Mouse (Mus musculus) gastrocnemius, adult 2 months (tissue): ENCODE data around the gene Gadd45gip1. TPM values are rescaled to one million over a fixed set of nuclear protein-coding genes. Genes with fewer than 3 reads are reported as not detected.
A peak's percentile ranks its signal among the peaks of the same experiment; 100 is the strongest.

ENCODE experiments used
- DNase-seq: peaks from one replicate; pipeline ENCODE4 v3.0.0; 2022
- H3K27ac ChIP-seq: fragments of 200-600 bp; 2 replicates; pipeline ENCODE4 v1.8.1; 2022; ENCODE audit warnings: mild to moderate bottlenecking
- H3K4me3 ChIP-seq: fragments of 200-600 bp; 2 replicates; pipeline ENCODE4 v1.8.1; 2022; ENCODE audit warnings: mild to moderate bottlenecking, moderate library complexity
- CTCF ChIP-seq: fragments of 200-600 bp; IDR thresholded peaks from 2 replicates; pipeline ENCODE4 v1.8.1; 2022; ENCODE audit warnings: antibody characterized with exemption, mild to moderate bottlenecking, moderate library complexity
- intact Hi-C: fragments of 180-260 bp; cut with DNase I; formaldehyde crosslinking; loops from one replicate; pipeline ENCODE4 v1.15.1; 2025
- long read RNA-seq, 2 experiments: library from polyadenylated mRNA; stranded (forward); transcript quantifications; one replicate each; pipeline ENCODE4 v2.0.0; 2021
- total RNA-seq, 2 experiments: library from RNA; stranded (reverse); gene quantifications; 2 replicates each; pipeline ENCODE4 v1.2.3; 2021

Gene Gadd45gip1
- 10 to 100 TPM; 16.2 to 30.4 TPM for total RNA-seq
- long read RNA-seq, experiment 1, transcript Gadd45gip1-201 (2 exons, 2,494 nt), result major isoform, 45 of 192 reads
- long read RNA-seq, experiment 1, partial matches to known transcripts, result 0 of 192 reads
- long read RNA-seq, experiment 1, other reads (novel, unspliced or antisense), result 147 of 192 reads
- long read RNA-seq, experiment 2, transcript Gadd45gip1-201 (2 exons, 2,494 nt), result major isoform, 34 of 152 reads
- long read RNA-seq, experiment 2, partial matches to known transcripts, result 0 of 152 reads
- long read RNA-seq, experiment 2, other reads (novel, unspliced or antisense), result 118 of 152 reads

DNA sequence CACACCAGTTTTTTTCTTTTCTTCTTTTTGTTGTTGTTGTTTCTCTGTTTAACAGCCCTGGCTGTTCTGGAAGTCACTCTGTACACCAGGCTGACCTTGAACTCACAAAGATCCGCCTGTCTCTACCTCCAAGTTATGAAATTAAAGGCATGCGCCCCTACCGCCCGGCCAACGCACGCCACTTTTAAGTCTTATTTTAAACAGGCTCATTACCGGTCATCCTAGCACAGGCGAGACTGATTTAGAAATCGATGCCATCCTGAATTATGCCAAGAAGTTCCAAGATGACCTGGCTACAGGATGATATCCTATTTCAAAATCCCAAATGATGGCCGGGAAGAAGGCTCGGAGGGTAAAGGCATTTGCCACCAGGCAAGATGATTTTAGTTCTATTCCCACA lies at the start of gene Gadd45gip1:
TSS of gene Gadd45gip1 (plus strand) at position 33 of the 400 bp plus-strand sequence.
- TF ChIP-seq CTCF, result peak; percentile 47
- Histone ChIP-seq H3K4me3 (peak within 1 kb of the TSS; percentile 85), H3K27ac (peak within 1 kb of the TSS; percentile 94)
- intact Hi-C loops, result no loop called here
- DNase-seq, result peak; percentile 74

DNA sequence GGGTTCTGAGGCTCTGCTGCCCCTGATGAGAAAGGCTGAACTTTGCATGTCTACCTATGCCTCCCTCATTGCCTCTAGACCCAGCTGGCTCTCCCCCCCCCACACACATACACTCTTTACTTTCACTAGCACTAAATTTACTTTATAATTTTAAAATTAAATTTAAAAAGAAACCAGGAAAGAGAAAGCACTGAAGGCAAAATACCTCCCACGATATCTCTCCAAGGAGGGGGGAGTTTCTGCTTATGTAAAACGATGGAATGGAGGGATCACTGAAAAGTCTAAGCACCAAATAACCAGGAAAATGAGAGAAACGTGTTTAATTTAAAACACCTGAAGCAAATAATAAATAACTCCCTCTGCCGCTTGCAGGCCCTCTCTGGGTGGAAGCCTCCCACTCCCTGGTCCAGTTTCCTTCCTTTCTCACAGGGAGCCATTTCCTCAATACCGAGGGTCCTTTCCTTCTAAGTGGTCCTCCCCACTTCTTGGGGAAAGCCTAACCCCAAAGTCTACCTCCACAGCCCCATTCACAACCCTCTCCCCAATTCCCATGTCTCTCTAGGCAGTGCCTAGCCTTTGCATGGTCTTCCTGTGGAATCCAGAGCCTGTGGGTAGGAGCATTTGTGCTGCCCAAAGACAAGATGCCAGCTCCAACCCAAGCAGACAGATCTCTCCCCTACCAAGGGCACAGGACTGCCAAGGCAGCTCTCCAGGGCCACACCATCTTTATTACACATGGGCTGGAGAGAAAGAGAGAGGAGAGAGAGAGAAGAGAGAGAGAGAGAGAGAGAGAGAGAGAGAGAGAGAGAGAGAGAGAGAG lies 49.4 kb upstream of the Gadd45gip1 start:
- peak overlapping the region; percentile 47 for H3K4me3 ChIP-seq
- H3K27ac ChIP-seq, result peak overlapping the region; percentile 96
- intact Hi-C loops, result no loop called here
- TF ChIP-seq CTCF, result no peak
- peak; percentile 57 for DNase-seq

DNA sequence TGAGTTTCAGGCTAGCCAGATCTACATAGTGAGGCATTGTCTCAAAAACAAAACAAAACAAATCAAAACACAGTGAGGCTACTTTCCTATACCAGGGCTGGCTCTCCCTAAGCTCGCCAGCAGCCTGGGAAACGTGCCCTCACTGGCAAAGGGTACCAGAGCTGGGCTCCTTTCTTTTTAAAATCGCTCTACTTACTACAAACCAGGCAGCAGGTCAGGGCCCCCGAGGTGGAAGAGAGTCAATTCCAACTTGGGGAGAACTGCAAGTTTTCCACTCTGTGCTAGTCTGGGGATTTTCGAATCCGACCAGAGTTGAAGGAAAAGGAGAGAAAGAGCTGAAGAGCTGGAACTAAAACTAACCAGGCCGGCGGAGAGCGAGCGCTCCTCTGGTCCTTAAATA lies 48.6 kb upstream of the Gadd45gip1 start:
- Histone ChIP-seq H3K27ac (peak overlapping the region; percentile 96), H3K4me3 (peak overlapping the region; percentile 69)
- peak; percentile 76 for DNase-seq
- intact Hi-C loops, result no loop called here
- no peak for TF ChIP-seq CTCF

DNA sequence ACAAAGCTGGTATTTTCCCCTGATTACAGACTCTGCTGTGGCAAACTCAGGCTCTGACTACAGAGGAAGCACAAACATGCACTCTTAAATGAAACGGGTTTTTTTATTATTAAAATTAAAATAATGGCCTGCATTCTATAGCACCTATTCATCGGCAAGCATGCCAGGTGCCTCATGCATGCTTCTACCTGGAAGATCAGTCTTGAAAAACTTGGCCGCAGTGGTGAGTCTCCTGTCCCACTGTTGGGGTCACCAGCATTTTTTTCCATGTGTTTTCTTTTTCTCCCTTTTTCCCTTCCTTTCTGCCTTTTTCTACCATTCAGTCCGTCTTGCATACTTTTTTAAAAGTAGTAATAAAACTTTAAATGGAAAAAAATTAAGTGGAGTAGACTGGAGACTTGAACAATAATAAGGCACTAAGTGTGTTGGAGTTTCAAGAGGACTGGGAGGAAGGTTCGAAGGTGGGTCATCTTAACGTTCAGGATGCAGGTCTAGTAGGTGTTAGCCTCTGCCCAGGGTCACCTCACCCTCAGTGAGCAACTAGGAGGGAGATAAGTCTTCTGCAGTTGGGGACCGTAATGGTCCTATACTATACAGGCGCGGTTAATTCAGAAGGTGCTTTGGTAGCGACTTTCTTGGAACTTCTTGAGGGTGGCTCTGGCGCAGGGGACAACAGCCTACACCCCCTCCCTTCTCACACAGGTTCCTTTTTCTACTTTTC lies 48.0 kb upstream of the Gadd45gip1 start:
- DNase-seq, result no peak
- H3K27ac ChIP-seq, result peak overlapping the region; percentile 96
- H3K4me3 ChIP-seq, result peak overlapping the region; percentile 69
- intact Hi-C loops, result no loop called here
- no peak for TF ChIP-seq CTCF

DNA sequence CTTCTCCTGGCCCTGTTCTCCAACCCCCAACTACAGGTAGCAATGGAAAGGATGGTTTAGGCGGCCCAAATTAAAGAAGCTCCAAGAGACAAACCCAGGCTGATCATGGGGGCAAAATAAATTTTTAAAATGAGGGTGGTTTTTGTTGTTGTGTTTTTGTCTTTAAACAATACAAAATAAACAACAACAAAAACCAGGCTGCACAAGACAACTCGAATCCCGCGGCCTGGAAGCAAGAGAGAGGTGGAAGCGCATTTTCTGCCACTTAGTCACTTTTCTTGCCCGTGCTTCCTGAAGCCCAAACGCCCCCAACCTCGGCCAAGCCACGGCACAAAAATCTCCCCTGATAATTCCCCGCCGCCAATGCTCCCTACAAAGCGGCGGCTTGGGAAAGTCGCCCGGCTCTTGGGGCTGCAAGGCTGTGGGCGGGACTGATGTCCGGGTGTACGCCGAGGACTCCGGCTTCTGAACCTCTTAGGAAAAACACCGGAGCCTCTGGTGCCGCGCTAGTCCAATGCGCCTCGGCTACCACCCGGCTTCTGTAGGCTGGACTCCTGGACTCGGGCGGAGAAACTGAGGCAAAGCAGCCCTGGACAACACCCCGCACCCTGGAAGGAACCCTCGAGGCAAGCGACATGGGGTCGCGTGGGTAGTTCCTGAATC lies 47.3 kb upstream of the Gadd45gip1 start:
- Histone ChIP-seq H3K4me3 (peak overlapping the region; percentile 69), H3K27ac (peak overlapping the region; percentile 96)
- DNase-seq, result peak; percentile 82
- TF ChIP-seq CTCF, result no peak
- intact Hi-C loops, result no loop called here

DNA sequence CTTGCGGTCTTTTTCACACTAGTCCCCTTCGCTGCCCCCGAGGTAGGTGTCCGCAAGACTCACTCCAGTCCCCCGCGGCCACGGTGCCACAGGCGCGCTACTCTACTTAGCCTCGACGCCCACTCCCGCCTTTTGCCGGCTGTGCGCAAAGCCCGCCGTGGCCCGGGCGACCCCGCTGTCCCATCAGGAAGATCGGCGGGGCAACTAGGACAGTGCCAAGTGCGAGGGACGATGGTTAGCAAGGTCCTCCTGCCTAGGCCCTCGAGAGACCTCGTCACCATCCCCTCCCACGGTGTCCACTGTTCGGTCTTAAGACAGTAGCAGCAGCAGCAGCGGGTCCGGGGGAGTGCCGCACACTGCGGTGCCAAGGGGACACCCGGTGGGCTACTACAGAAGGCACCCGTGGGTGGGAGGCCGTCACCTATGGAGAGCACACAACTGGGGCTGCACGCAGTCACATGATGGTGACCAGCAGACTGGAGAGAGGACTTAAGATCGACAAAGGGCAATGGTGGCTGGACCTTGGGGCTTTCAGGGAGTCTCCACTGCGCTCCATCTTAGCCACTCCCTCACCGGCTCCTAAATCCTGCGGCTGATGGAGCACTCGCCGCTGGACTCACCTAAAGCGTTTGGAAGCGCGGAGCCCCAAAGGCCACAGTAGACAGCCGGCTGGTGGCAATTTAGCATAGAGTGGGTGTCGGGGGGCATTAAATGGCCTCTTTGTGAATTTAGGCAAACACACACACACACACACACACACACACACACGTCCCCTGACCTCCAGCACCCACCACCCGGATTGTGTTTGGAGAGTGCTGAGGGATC lies 46.4 kb upstream of the Gadd45gip1 start:
- no peak for TF ChIP-seq CTCF
- intact Hi-C loops, result no loop called here
- peak; percentile 47 for DNase-seq
- peak overlapping the region; percentile 96 for H3K27ac ChIP-seq
- peak overlapping the region; percentile 69 for H3K4me3 ChIP-seq

DNA sequence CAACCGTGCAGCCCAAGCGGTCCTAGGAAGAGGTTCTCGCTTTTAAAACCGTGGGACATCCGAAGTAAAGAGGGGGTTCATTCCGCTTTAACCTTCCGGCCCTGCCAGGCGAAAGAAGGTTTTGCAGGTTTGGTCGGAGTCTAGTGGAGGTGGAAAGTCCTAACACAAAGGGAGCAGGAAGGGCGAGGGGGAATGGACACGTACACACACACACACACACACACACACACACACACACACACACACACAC lies 45.9 kb upstream of the Gadd45gip1 start:
- H3K4me3 ChIP-seq, result peak overlapping the region; percentile 69
- DNase-seq, result no peak
- peak overlapping the region; percentile 96 for H3K27ac ChIP-seq
- TF ChIP-seq CTCF, result no peak
- intact Hi-C loops, result no loop called here

DNA sequence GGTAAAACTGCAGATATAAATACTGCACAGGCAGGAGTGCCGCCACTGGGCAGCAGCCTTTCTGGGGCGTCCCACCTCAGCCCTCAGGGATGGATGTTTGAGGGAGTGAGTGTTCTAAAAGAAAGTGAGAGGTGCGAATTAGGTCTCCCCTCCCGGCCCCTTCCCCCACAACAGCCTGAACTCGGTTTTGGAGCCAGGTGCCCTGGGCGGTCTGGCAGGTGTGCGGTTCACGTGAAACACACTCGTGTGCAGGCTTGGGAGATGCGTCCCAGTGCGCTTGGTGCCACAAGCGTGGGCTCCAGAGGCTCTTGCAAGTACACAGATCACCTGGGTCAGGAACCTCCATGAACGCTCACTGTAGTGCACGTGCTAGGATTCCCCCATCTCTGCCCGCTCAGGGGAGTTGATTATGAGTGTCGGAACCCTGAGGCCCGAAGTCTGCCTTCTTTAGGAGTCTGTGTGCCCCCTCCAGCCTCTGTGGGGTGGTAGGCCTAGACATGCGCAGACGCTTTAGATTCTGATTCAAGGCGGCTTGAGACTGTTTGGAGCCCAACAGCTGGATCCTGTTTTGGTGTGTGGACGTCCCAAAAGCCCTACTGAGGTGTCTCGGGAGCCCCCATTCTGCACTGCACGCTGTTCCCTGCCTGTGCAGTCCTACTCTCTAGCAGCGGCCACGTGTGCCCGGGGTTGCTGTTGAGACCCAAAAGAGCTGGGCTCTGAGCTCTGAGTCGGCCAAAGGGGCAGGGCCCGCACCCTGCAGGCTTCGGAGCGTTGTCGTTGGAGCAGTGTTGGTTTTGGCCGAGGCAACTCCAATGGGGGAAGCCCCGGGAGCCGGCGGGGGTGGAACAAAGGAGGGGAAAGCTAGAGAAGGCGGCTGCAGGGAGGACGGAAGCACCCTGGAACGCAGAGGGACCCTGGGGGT lies 45.3 kb upstream of the Gadd45gip1 start:
- peak; percentile 87 for DNase-seq
- Histone ChIP-seq H3K27ac (peak overlapping the region; percentile 96), H3K4me3 (peak overlapping the region; percentile 59)
- TF ChIP-seq CTCF, result no peak
- intact Hi-C loops, result no loop called here

DNA sequence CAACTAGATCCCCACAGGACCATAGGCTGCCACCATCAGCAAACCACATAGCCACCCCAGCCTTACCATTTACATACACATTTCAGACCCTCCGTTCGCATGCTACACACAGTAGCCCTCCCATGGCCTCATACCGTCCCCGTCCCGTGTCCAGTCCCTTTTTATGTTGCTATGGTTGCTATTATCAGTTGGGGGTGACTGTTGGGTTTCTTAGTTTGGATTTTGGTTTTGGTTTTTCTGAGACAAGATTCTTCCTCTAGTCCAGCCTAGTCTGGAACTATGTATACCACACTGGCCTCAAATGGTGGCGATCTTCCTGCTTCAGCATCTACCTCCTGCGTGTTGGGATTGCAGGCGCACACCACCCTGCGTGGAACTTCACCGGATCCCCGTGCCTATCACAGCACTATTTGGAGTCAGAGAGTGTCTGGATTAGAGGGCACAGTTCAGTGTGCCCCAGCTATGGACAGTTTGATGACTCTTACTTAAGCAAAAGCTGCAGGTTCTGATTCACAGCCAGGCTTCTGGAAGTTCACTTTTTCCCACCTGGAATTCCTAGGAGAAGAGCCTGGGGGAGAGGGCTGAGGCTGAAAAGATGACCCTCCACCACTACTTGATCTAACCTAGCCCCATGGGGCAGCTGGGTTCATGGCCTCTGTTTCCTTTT lies 44.4 kb upstream of the Gadd45gip1 start:
- intact Hi-C loops, result no loop called here
- DNase-seq, result no peak
- TF ChIP-seq CTCF, result no peak
- peak overlapping the region; percentile 96 for H3K27ac ChIP-seq
- peak overlapping the region; percentile 59 for H3K4me3 ChIP-seq

DNA sequence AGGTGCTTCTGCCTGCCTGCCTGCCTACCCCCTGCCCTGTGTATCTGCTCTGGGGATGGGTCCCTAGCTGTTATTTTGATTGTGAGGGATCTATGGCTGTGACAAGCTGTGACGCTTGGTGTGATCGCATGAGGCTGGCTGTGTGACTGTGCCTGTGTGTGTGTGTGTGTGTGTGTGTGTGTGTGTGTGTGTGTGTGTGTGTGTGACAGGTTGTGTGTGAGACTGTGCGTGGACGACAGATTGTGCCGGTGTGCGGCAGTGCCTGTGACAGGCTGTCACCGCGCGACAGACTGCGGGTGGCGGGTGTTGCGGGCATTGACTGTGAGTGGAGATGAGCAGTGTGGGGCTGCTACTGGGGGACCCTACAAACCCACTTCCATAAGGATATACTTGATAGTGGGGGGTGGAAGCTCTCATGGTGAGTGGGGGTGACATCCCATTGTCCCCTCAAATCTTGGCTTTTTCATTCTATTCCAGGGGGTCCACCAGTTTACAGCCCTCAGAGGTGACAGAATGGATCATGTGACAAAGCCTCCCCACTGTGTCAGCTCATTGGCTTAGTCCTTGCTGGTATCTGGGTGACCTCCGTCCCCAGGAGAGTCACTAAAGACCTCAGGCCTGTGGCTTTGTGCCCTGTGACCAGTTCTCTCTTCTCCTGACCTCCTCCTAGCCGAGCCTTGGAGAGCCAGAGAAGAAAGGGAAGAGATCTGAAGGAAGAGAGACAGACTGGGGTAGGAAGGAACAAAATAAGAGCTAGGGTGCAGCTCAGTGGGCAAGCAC lies 43.6 kb upstream of the Gadd45gip1 start:
- Histone ChIP-seq H3K27ac (peak overlapping the region; percentile 96), H3K4me3 (peak overlapping the region; percentile 60)
- no peak for TF ChIP-seq CTCF
- DNase-seq, result peak; percentile 58
- intact Hi-C loops, result no loop called here
